Mouse (Mus musculus) C2C12 (cell line): Measurements from ENCODE around the gene Lce1l.
"Not testable (repeated sequence)": the region's sequence is repeated elsewhere in the genome, so short reads cannot be mapped to it uniquely, and the experiment has no call there.

Experiments
- CEBPB ChIP-seq: IDR thresholded peaks from one replicate; pipeline ENCODE4 v1.6.1; 2011; ENCODE audit warnings: low read depth, mild to moderate bottlenecking, control low read depth, moderate library complexity
- CTCF ChIP-seq: IDR thresholded peaks from one replicate; pipeline ENCODE4 v1.5.1; 2011; ENCODE audit not compliant: control insufficient read depth, insufficient read depth, insufficient read length
- FOSL1 ChIP-seq: IDR thresholded peaks from one replicate; pipeline ENCODE4 v1.8.0; 2011; ENCODE audit warnings: mild to moderate bottlenecking, low read length; ENCODE audit not compliant: poor library complexity, insufficient read depth, severe bottlenecking
- MAX ChIP-seq: IDR thresholded peaks from one replicate; pipeline ENCODE4 v1.6.1; 2011; ENCODE audit warnings: mild to moderate bottlenecking, control low read depth
- USF1 ChIP-seq: IDR thresholded peaks from one replicate; pipeline ENCODE4 v1.6.1; 2011; ENCODE audit warnings: low read depth, mild to moderate bottlenecking, control low read depth, moderate library complexity

GRCm38 (mm10) chr3:92816036-92816435 is 35.0 kb downstream of the Lce1l start:
- TF ChIP-seq CTCF, FOSL1, MAX, USF1, CEBPB: not testable (repeated sequence)
